Mouse (Mus musculus) mouse trophoblast stem cell (cell line): ENCODE measurements around the gene Sclt1.
"Not testable (repeated sequence)": the region's sequence is repeated elsewhere in the genome, so short reads cannot be mapped to it uniquely, and the experiment has no call there.

Experiments used
- in situ Hi-C, 2 experiments: fragments of 300-500 bp; cut with MseI, MboI; formaldehyde crosslinking; loops; 2 replicates in 1 of 2; 3 replicates in 1 of 2; pipeline ENCODE4 v1.15.1; 2025

Sclt1 gene

GRCm38 (mm10) chr3:41742278-41742934, at the start of gene Sclt1, which contains the start of gene D3Ertd751e:
Gene Sclt1 (minus strand): TSS chr3:41742514.
Gene D3Ertd751e (plus strand): TSS chr3:41742611.
- in situ Hi-C loops: no loop called here

DNA sequence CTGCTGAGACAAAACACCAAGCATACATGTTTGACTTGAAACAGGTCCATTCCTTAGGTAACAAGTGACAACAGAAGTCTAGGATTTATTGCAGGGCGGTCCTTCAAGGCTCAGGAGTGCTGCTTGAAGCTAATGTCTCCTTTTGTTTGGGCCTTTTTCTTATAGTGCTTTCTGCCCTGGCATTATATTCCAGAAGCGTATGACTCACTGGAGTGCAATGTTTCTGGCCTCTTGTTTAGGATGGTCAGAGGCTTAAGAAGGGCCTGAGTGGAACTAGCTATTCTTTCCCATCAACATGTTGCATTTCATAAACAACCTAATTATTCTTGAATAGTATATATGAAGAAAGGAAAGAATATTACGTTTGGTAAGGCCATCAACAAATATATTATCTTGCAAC, 19.8 kb upstream of the Sclt1 start:
- in situ Hi-C loops: no loop called here

DNA sequence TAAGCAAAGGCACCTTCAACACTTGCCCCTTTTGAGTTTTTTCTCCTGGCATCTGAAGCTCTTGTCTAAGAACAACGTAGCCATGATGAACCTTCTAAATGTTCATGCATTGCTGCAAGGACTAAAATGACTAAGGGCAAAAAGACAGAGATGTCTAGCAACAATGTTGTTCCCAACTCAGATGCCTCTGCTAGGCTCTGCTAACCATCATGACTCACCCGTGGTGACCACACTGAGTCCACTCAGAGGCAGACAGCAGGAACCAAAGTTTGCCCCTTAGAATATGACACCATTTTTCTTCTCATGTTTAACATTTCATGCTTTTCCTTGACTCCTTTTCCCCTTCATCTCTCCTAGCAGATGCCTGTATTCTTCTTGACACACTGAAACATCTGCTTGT, 12.2 kb upstream of the Sclt1 start:
- in situ Hi-C loops: no loop called here

DNA sequence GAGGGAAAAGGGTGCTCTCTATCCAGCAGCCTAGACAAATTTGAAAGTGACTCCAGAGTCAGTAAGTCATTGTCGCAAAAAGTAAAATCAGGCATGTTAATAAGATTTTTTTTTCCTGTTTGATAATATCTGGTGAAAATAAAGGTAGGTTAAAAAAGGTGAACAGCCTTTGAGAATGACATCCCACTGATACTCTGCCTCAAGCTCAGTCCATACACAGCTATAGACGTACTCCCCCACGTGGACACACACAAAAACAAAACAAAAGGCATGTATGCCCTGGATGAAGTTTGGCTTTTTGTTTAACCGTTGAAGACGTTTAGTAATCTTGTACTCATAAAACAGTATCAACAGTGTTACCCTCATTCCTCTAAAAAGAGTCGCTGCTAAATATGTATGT, 1.1 kb upstream of the Sclt1 start:
- in situ Hi-C loops: no loop called here

DNA sequence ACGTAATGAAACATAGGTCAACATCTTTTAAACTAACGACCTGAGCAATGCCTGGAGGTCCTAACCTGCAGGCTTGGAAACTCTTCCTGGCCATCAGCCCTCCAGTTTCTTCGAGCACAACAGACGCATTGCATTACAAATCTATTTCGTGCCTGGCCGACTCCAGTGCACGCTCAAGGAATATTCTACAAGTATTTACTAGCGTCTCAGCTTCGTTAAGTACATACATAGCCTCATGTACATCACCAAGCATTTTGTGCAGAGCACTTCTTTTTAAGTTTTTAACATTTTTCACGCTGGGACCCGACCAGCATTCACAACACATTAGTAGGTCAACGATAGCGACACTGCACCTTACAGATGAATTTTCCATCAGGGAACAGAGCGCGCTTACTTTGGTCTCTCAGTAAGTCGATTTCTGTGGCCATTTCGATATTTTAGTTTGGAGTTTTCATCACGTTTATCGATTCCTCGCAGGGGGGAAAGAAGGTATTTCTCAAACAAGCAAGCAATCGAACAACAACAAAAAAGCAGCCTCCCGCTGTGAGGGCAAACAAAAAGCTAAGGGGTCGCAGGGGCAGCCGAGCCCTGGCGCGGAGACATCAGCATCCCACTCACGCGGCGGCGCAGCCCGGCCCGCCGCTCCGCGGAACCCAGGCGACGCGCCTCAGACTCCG, 575 bp downstream of the Sclt1 start:
- in situ Hi-C loops: no loop called here

DNA sequence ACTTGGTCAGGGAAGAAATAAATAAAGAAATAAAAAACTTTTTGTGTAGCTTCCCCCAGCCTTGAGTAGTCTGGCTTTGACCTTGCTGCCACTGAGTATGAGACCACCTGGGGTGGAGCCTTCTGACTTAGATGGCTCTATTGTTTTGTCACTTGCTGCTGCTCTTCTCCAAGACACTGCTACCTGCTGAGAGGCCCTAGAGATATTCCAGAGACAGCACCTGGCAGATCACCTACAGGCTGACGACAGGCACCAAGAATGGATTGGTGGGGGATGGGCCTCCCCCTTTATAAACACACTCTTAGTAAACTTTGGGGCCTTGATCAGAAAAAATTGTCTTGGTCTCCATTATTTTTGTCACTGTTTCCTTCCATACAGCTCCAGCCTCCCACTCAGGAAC, 46.6 kb downstream of the Sclt1 start:
- in situ Hi-C loops: no loop called here

GRCm38 (mm10) chr3:41692440-41693142, 49.7 kb downstream of the Sclt1 start:
- in situ Hi-C loops: no loop called here

- in situ Hi-C loops: not testable (repeated sequence)
These were observed 52.1 kb downstream of the Sclt1 start for GRCm38 (mm10) chr3:41690114-41690640.

GRCm38 (mm10) chr3:41686396-41686795, 55.9 kb downstream of the Sclt1 start:
- in situ Hi-C loops: no loop called here

- in situ Hi-C loops: no loop called here
These were observed 60.2 kb downstream of the Sclt1 start for GRCm38 (mm10) chr3:41682084-41682483.

DNA sequence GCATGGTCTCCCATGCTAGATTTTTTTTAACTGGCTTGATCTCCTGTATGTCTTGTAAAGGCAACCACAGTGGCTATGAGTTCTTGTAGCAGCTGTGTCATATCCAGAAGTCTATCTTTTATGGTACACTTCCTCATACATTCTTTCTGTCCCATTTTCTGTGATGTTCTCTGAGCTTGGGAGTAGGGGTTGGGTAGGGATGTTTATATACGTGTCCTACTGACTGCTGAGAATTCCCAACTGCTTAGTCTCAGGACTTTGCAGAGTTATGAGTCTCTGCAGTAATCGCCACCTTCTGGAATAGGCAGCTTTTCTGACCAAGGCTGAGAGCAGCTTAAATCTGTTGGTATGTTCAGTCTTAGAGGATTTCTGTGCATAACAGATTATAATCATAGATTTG, 65.7 kb downstream of the Sclt1 start:
- in situ Hi-C loops: no loop called here

DNA sequence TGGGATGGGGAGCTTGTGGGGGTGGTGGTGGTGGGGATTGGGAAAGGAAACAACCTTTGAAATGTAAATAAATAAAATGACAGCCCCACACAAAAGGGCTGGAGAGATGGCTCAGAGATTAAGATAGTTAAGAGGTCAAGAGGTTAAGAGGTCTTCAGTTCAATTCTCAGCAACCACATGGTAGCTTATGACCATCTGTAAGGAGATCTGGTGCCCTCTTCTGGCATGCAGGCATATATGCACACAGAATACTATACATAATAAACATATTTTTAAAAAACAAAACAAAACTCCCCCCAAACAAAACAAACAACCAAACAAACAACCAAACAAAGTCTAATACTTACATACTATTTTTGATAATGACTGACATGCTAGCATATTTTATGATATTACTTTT, 67.5 kb downstream of the Sclt1 start:
- in situ Hi-C loops: no loop called here

GRCm38 (mm10) chr3:41655642-41656041, 86.7 kb downstream of the Sclt1 start:
- in situ Hi-C loops: no loop called here

DNA sequence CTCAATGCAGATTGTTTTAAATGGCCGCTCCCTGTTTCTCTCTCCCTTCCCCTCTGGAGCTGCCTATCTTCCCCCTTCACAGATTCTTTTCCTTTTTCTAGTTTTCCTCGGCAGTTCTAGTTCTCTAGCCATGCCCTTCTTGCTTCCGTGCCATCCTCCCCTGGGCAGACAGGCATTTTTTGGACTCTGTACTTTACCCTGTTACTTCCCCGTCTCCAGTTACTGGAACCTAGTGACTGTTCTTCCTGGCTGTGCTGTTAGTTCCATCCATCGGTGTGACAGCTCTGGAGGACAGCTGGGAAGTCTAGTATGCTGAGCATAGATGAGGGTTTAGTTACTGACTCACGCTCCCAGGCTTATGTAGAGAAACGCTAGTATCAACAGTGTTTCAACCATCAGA, 121.3 kb downstream of the Sclt1 start:
- in situ Hi-C loops: no loop called here

DNA sequence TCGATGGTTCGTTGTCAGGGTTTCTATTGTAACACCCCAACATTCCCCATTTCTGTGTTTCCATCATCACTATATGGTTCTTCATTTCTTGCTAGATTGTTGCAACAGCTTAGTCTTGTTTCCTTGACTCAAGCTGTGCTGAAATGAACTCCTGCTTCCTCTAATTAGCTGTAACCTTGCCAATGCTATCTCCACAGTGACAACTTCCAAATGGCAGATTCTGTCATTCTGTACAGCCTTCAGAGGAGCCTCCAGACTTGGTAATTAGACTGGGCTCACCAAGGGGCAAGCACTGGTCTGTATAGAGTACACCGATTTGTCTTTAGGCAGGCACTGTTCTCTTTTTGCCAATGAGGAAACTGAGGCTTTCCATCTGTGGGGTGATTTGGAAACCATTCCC, 123.8 kb downstream of the Sclt1 start:
- in situ Hi-C loops: no loop called here

- in situ Hi-C loops: no loop called here
These were observed 124.3 kb downstream of the Sclt1 start for GRCm38 (mm10) chr3:41618036-41618435.

DNA sequence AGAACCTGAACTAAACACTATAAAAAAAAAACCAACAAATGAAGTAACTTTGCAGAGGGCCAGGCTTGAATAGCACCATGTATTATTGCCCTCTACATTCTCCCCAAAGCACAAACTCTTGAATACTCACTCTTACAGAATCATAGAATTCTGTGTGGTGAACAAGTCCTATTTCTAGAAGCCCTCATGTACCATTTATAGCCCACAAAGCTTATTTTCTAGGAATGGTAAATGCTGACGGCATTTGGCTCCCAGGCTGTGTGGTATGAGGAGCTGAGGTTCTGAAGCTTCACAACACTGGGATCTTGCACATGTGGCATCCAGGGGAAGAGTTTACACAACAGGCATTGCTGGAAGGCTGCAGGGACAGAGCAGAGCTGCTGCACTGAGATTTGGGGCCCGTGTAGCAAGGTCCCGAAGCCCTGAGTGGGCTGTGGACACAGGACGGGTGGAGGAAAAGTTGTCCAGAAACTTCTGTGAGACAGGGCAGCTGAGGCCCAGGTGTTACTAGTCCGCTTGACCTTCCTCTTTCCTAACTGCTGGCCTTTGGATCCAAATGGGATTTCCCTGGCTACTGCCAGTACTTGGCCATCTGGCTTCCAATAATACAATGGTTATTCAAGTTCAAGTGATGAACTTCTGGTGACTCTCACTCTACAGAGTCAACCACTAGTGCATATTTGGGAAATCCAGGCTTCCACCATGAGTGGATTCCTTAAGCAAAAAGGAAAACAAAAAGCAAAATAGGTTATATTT, 127.9 kb downstream of the Sclt1 start:
- in situ Hi-C loops: no loop called here

- in situ Hi-C loops: no loop called here
These were observed 128.6 kb downstream of the Sclt1 start for GRCm38 (mm10) chr3:41613706-41614105.

GRCm38 (mm10) chr3:41612211-41612610, 130.1 kb downstream of the Sclt1 start:
- in situ Hi-C loops: no loop called here

DNA sequence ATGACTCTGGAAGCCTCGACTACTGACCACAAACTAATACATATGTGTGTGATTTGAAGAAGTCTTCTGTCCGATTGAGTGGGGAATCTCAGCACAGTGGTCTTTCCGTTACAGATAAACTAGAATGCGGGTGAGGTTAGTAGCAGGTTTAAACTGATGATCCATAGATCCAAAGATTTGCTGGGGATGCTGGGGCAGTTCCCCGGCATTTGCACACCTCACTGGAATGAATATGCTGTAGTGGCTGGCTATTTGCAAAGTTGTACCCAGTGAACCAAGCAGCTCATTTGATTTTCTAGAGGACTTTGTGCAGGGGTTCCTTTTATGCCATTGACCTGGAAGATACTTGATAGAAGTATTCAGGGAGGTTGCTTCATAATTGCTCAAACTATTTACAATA, 133.2 kb downstream of the Sclt1 start:
- in situ Hi-C loops: no loop called here

DNA sequence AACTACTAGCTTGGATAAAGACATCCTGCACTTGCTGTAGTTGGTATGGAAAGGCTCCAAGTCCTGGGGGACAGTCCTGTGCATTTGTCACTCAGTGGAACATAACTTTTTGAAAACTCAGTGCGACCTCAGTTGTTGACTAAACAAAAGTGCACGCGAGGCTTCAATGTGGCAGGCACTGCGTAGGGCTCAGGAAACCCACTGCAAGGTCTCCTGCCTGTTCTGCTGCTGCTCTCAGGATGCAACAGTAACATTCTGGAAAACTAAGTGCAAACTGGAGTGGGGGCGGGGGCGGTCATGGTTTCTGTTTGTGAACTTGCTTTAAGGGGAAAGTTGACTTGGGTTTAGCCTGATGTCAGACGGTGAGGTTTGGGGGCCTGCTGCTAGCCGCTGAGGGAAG, 134.8 kb downstream of the Sclt1 start:
- in situ Hi-C loops: no loop called here

DNA sequence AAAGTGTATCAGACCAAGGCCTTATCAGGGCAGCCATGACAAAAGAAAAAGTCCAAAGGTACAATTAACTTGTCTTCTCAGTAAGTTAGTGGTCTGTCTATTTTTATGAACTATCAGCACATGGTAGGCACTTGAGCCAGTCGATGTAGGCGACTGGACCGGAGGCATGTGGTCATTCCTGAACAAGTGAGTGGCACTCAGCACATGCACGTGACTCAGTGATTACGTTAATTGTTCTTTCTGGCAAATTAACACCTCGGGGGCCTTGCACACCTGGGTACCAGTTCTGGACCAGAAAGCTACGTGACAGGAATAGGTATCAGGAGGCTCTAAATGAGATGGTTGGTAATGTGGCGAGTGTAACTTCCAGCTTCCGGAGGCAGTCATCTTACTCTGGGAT, 135.3 kb downstream of the Sclt1 start:
- in situ Hi-C loops: no loop called here
